Mouse (Mus musculus): ENCODE results near the gene Zfp143. TPM values are rescaled to one million over a fixed set of nuclear protein-coding genes. Genes with fewer than 3 reads are reported as not detected.

Gene Zfp143
- 0.83 and 1.1 TPM in 2 replicates for polyA plus RNA-seq (2012)

GRCm38 (mm10) chr7:110061199-110061751 is at the start of gene Zfp143:
Gene Zfp143, plus strand, starts transcription at chr7:110061217.

GRCm38 (mm10) chr7:110018117-110018630 is 42.8 kb upstream of the Zfp143 start, which contains the start of gene Ipo7:
Gene Ipo7, plus strand, starts transcription at chr7:110018274.

GRCm38 (mm10) chr7:110121516-110122288 is 60.7 kb downstream of the Zfp143 start, which contains the start of gene Wee1:
Gene Wee1, plus strand, starts transcription at chr7:110122046.

Other genes with a start within 250 kb of the Zfp143 start
- gene Scube2, start 195.5 kb upstream of the Zfp143 start, polyA plus RNA-seq (2012), result not detected in 2 replicates
- 15.4 and 20.4 TPM in 2 replicates for gene Dennd5a, start 100.7 kb upstream of the Zfp143 start, polyA plus RNA-seq (2012)
- gene Tmem41b, start 74.3 kb upstream of the Zfp143 start, polyA plus RNA-seq (2012), result 13.9 and 15.9 TPM in 2 replicates
- 79.8 and 80.2 TPM in 2 replicates for gene Ipo7, start 42.9 kb upstream of the Zfp143 start, polyA plus RNA-seq (2012)
- 30.9 and 32.7 TPM in 2 replicates for gene Wee1, start 60.8 kb downstream of the Zfp143 start, polyA plus RNA-seq (2012)
- gene Swap70, start 160.5 kb downstream of the Zfp143 start, polyA plus RNA-seq (2012), result 21.9 and 28.1 TPM in 2 replicates